Mouse (Mus musculus): ENCODE measurements around the gene Dab2ip.

DNA sequence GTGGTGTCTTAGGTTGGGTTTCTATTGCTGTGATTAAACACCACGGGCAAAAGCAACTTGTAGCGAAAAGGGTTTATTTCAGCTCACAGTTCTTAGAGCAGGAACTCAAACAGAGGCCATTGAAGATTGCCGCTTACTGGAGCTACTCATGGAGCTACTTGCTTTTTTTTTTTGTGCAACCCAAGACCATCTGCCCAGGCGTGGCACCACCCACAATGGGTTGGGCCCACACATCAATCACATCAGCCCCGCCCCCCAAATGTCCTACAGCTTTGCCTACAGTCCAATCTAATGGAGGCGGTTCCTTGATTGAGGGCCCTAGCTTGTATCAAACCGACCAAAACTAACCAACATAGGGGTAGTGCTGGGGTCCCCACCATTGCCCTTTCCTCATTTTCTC is 205.8 kb downstream of the Dab2ip start:
- TF ChIP-seq CTCF (IDR thresholded peaks at IDR 0.05 in 2 of 3, conservative IDR thresholded peaks at IDR 0.05 in 1 of 3; ENCODE audit: control insufficient read depth in 1 of 3, insufficient read depth in 1 of 3, low read depth in 2 of 3, low read length in 3 of 3, poor library complexity in 1 of 3, severe bottlenecking in 1 of 3) (no peak), GATA1 (IDR thresholded peaks at IDR 0.05; ENCODE audit: low read depth, low read length) (no peak), HCFC1 (IDR thresholded peaks at IDR 0.05; ENCODE audit: low read depth, low read length) (no peak), ELF1 (IDR thresholded peaks at IDR 0.05; ENCODE audit: low read depth, low read length) (no peak), POLR2A (IDR thresholded peaks at IDR 0.05; ENCODE audit: control insufficient read depth in 1 of 2, insufficient read depth in 1 of 2, low read depth in 1 of 2, low read length in 2 of 2, poor library complexity in 1 of 2) (no peak)
